Mouse (Mus musculus) lung, embryonic 14.5 days (tissue): ENCODE measurements at regions not wholly inside any gene's neighbourhood (a gene's known extent, or its start where the extent isn't known, plus 50 kb on each side); places are given as distances from the start of the nearest gene placed in this dataset.

ENCODE experiments used
- ATAC-seq: fragments of 200-750 bp; cut with Nextera tagmentation; 2 replicates; pipeline ENCODE4 v1.8.0; 2017; ENCODE audit warnings: mild to moderate bottlenecking, moderate TSS enrichment, moderate library complexity; ENCODE audit not compliant: insufficient read depth
- DNase-seq: peaks from one replicate; pipeline ENCODE4 v3.0.0-alpha.2; 2015
- H3K27ac ChIP-seq: fragments of 300-500 bp; sonication (generic); 2 replicates; pipeline ENCODE4 v1.5.1; 2014; ENCODE audit warnings: low read depth, mild to moderate bottlenecking, moderate library complexity
- H3K27me3 ChIP-seq: fragments of 300-500 bp; sonication (generic); 2 replicates; pipeline ENCODE4 v1.6.1; 2014; ENCODE audit warnings: low read length, control low read depth; ENCODE audit not compliant: insufficient read depth
- H3K36me3 ChIP-seq: fragments of 300-500 bp; sonication (generic); 2 replicates; pipeline ENCODE4 v1.6.1; 2014; ENCODE audit warnings: control low read depth; ENCODE audit not compliant: insufficient read depth
- H3K4me1 ChIP-seq: fragments of 300-500 bp; sonication (generic); 2 replicates; pipeline ENCODE4 v1.6.1; 2014; ENCODE audit warnings: antibody characterized with exemption, control low read depth; ENCODE audit not compliant: insufficient read depth
- H3K4me2 ChIP-seq: fragments of 300-500 bp; sonication (generic); 2 replicates; pipeline ENCODE4 v1.6.1; 2014; ENCODE audit warnings: mild to moderate bottlenecking
- H3K4me3 ChIP-seq: fragments of 300-500 bp; sonication (generic); 2 replicates; pipeline ENCODE4 v1.5.1; 2014; ENCODE audit warnings: low read depth, low read length
- H3K9ac ChIP-seq: fragments of 300-500 bp; sonication (generic); 2 replicates; pipeline ENCODE4 v1.6.1; 2014
- H3K9me3 ChIP-seq: fragments of 300-500 bp; sonication (generic); 2 replicates; pipeline ENCODE4 v1.6.1; 2016; ENCODE audit warnings: low read depth, low read length, control low read depth
- CTCF ChIP-seq: IDR thresholded peaks from 2 replicates; pipeline ENCODE4 v1.5.1; 2016; ENCODE audit warnings: antibody characterized with exemption, low read depth
- WGBS: fragments of 180-500 bp; shearing (Covaris S2); extraction: QIAGEN DNeasy Blood & Tissue Kit; methylation state at CpG from one replicate; pipeline ENCODE4 v1.1.7; 2014; 5-methylcytosine and 5-hydroxymethylcytosine counted together

DNA sequence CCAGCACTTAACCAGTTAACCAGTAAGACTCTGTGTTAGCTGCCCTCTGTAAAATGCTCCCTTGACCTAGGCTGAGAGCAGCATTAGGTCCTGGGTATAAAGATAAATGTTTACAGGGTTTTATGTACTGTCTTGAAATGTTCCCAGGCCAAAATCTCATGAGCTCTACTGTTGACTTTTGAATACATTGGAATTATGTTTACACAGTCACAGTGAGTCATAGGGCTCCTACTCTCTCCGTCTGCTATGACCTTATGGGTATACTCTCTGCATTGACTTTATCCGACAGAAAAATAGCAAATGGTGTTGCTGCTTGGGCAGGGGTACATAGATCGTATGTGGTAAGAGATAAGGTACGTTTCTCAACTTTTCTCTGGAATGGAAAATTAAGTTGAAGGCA, 596.8 kb upstream of the Zeb2 start:
- no peak for TF ChIP-seq CTCF
- H3K27me3 ChIP-seq: no peaks in the 10 kb centered on the region
- 67% methylated on average over 4 of the region's 4 CpGs for WGBS
- no peaks in the 10 kb centered on the region for H3K36me3 ChIP-seq
- no peak overlapping the region for H3K27ac ChIP-seq
- no peak for ATAC-seq
- no peaks in the 10 kb centered on the region for H3K4me1 ChIP-seq
- no peak overlapping the region for H3K4me2 ChIP-seq
- H3K9me3 ChIP-seq: no peaks in the 10 kb centered on the region
- no peak overlapping the region for H3K9ac ChIP-seq
- DNase-seq: no peak
- H3K4me3 ChIP-seq: no peak overlapping the region

GRCm38 (mm10) chr2:45707026-45707425, 589.8 kb upstream of the Zeb2 start:
- Histone ChIP-seq H3K4me1 (0 out of 2 replicates have a peak, but pooled peaks cover 3% of the 10 kb centered on the region), H3K36me3 (no peaks in the 10 kb centered on the region), H3K9ac (no peak overlapping the region), H3K4me2 (no peak overlapping the region), H3K9me3 (no peaks in the 10 kb centered on the region), H3K4me3 (no peak overlapping the region), H3K27ac (no peak overlapping the region), H3K27me3 (no peaks in the 10 kb centered on the region)
- TF ChIP-seq CTCF: no peak
- DNase-seq (peak; percentile 44), ATAC-seq (no peak)

GRCm38 (mm10) chr2:45702511-45702910, 585.3 kb upstream of the Zeb2 start:
- Histone ChIP-seq H3K9ac (no peak overlapping the region), H3K36me3 (no peaks in the 10 kb centered on the region), H3K27ac (peak overlapping the region; percentile 26; the same call in 1 of the 2 replicates), H3K9me3 (no peaks in the 10 kb centered on the region), H3K27me3 (no peaks in the 10 kb centered on the region), H3K4me3 (no peak overlapping the region), H3K4me1 (0 out of 2 replicates have a peak, but pooled peaks cover 3% of the 10 kb centered on the region), H3K4me2 (no peak overlapping the region)
- DNase-seq (peak; percentile 47), ATAC-seq (no peak)
- no peak for TF ChIP-seq CTCF

GRCm38 (mm10) chr2:45700578-45700977, 583.4 kb upstream of the Zeb2 start:
- WGBS: 77% methylated on average over 1 of the region's 1 CpGs
- H3K27me3 ChIP-seq: no peaks in the 10 kb centered on the region
- TF ChIP-seq CTCF: no peak
- no peak overlapping the region for H3K4me3 ChIP-seq
- ATAC-seq (no peak), DNase-seq (no peak)
- no peak overlapping the region for H3K4me2 ChIP-seq
- no peaks in the 10 kb centered on the region for H3K36me3 ChIP-seq
- no peak overlapping the region for H3K9ac ChIP-seq
- 0 out of 2 replicates have a peak, but pooled peaks cover 3% of the 10 kb centered on the region for H3K4me1 ChIP-seq
- H3K9me3 ChIP-seq: no peaks in the 10 kb centered on the region
- no peak overlapping the region for H3K27ac ChIP-seq

- H3K27me3 ChIP-seq: no peaks in the 10 kb centered on the region
- no peak overlapping the region for H3K27ac ChIP-seq
- no peak for DNase-seq
- no peak overlapping the region for H3K4me3 ChIP-seq
- H3K4me1 ChIP-seq: no peaks in the 10 kb centered on the region
- 54% methylated on average over 8 of the region's 8 CpGs for WGBS
- no peak overlapping the region for H3K9ac ChIP-seq
- no peak for ATAC-seq
- no peaks in the 10 kb centered on the region for H3K36me3 ChIP-seq
- TF ChIP-seq CTCF: no peak
- H3K4me2 ChIP-seq: no peak overlapping the region
- H3K9me3 ChIP-seq: no peaks in the 10 kb centered on the region
These were observed 576.3 kb upstream of the Zeb2 start for GRCm38 (mm10) chr2:45693291-45694020.

GRCm38 (mm10) chr2:45692819-45693218, 575.6 kb upstream of the Zeb2 start:
- Histone ChIP-seq H3K36me3 (no peaks in the 10 kb centered on the region), H3K27me3 (no peaks in the 10 kb centered on the region), H3K4me2 (no peak overlapping the region), H3K4me3 (no peak overlapping the region), H3K9me3 (no peaks in the 10 kb centered on the region), H3K4me1 (no peaks in the 10 kb centered on the region), H3K27ac (no peak overlapping the region), H3K9ac (no peak overlapping the region)
- 67% methylated on average over 1 of the region's 1 CpGs for WGBS
- no peak for DNase-seq
- no peak for ATAC-seq
- TF ChIP-seq CTCF: no peak

DNA sequence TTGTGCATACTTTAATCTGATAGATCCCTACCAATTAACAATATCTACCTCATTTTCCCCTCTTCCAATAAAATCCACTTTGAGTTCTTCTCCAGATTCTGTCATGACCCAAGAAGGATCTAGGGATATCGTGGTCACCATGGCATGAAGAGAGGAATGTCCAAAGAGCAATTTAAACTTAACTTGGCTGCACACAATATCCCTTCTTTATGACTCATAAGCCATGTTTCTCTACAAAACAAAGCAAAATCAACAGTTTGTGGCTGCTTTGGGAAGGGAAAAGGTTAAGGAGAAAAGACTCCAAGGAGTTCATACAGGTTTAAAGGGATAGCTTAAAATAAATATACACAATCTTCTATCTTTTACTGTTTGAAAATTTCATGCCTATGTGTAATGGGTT, 571.8 kb upstream of the Zeb2 start:
- Histone ChIP-seq H3K36me3 (no peaks in the 10 kb centered on the region), H3K9ac (no peak overlapping the region), H3K27ac (no peak overlapping the region), H3K9me3 (no peaks in the 10 kb centered on the region), H3K4me2 (no peak overlapping the region), H3K4me1 (no peaks in the 10 kb centered on the region), H3K27me3 (no peaks in the 10 kb centered on the region), H3K4me3 (no peak overlapping the region)
- no peak for ATAC-seq
- TF ChIP-seq CTCF: no peak
- WGBS: 82% methylated on average over 1 of the region's 1 CpGs
- no peak for DNase-seq

DNA sequence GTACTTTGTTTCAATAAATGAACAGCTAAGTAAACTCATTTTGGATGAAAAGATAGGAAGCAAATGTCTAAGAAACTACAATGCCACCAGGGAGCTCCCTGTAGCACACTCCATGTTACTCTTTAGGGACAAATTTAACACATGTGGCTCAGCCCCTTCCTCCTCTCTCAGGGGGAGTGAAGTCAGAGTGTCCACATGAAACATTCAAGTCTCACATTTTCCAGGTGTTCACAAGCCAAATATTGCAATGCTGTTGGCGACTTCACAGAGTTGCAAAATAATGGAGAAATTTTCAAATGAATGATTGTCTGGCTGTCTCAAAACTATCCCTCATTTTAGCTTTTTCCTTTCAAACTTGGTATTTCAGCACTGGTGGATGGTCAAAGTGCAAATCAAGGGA, 564.1 kb upstream of the Zeb2 start:
- DNase-seq (no peak), ATAC-seq (no peak)
- H3K9me3 ChIP-seq: no peaks in the 10 kb centered on the region
- no peaks in the 10 kb centered on the region for H3K4me1 ChIP-seq
- H3K27ac ChIP-seq: no peak overlapping the region
- H3K9ac ChIP-seq: no peak overlapping the region
- no peaks in the 10 kb centered on the region for H3K36me3 ChIP-seq
- no peak for TF ChIP-seq CTCF
- H3K4me3 ChIP-seq: no peak overlapping the region
- WGBS: 87% methylated on average over 1 of the region's 1 CpGs
- no peaks in the 10 kb centered on the region for H3K27me3 ChIP-seq
- no peak overlapping the region for H3K4me2 ChIP-seq
